Mouse (Mus musculus) layer of hippocampus, adult 2 months (tissue): ENCODE data around the gene Gm14325. TPM values are rescaled to one million over a fixed set of nuclear protein-coding genes. Genes with fewer than 3 reads are reported as not detected.
A peak's percentile ranks its signal among the peaks of the same experiment; 100 is the strongest.
"Not testable (repeated sequence)": the region's sequence is repeated elsewhere in the genome, so short reads cannot be mapped to it uniquely, and the experiment has no call there.

Source experiments
- DNase-seq, 2 experiments: peaks; one replicate each; pipeline ENCODE4 v3.0.0; 2022; ENCODE audit warnings: low spot score in 2 of 2
- H3K27ac ChIP-seq: fragments of 200-600 bp; 2 replicates; pipeline ENCODE4 v1.8.1; 2022
- H3K4me3 ChIP-seq: fragments of 200-600 bp; 2 replicates; pipeline ENCODE4 v1.8.1; 2022; ENCODE audit warnings: mild to moderate bottlenecking
- CTCF ChIP-seq: fragments of 200-600 bp; conservative IDR thresholded peaks from 2 replicates; pipeline ENCODE4 v1.8.1; 2022; ENCODE audit warnings: antibody characterized with exemption, mild to moderate bottlenecking, moderate library complexity
- long read RNA-seq, 2 experiments: library from polyadenylated mRNA; stranded (forward); transcript quantifications; one replicate each; pipeline ENCODE4 v2.0.0; 2021; ENCODE audit warnings: borderline mapping rate in 2 of 2
- total RNA-seq, 2 experiments: library from RNA; stranded (reverse); gene quantifications; 2 replicates each; pipeline ENCODE4 v1.2.3; 2021

Gene Gm14325
- total RNA-seq = 100 to 1,000 TPM; 116 to 131 TPM
- long read RNA-seq, experiment 1, transcript Gm14325-202 (3 exons, 310 nt) = major isoform, 33 of 35 reads
- long read RNA-seq, experiment 1, partial matches to known transcripts = 1 of 35 reads
- long read RNA-seq, experiment 1, other reads (novel, unspliced or antisense) = 1 of 35 reads
- long read RNA-seq, experiment 2, transcript Gm14325-202 (3 exons, 310 nt) = major isoform, 47 of 57 reads
- long read RNA-seq, experiment 2, partial matches to known transcripts = 1 of 57 reads
- long read RNA-seq, experiment 2, other reads (novel, unspliced or antisense) = 7 of 57 reads

DNA sequence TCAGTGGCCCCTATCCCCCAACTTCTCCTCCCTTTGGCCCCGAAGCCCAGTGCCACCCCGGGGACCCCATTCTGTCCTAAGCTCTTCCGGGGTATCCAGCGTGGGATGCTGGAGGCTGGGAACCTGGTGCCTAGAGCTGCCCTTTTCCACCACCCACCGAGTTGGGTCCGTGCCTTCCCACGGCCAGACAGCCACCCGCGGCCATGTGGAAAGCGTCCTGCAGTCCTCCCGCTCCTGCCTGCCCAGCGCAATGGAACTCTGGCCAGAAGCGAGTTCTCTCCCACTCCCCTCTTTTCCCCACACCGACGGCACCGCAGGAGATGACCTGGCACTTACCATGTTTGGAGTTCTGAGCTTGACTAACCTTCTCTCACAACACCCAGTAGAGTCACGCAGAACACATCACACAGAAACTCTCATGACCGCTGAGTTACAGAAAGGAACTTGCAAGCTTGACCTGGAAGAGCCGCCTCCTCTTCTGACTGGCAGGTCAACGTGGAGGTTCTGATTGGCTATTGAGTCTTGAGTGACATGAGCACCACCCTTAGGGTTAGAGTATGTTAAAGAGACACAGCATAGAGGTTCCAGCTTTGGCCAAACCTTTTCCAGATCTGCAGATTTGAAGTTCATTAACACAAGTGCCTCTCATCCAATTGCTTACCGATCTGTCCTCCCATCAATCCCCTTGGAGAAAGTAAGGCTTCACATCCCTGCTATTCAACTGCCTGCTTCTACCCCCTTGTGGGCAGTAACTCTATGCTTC is at the start of gene Gm14325:
Gene Gm14325 (minus strand): TSS at position 436 of the 763 bp plus-strand sequence.
- peak; percentile 48 for TF ChIP-seq CTCF
- peak within 1 kb of the TSS; percentile 90 for H3K27ac ChIP-seq

DNA sequence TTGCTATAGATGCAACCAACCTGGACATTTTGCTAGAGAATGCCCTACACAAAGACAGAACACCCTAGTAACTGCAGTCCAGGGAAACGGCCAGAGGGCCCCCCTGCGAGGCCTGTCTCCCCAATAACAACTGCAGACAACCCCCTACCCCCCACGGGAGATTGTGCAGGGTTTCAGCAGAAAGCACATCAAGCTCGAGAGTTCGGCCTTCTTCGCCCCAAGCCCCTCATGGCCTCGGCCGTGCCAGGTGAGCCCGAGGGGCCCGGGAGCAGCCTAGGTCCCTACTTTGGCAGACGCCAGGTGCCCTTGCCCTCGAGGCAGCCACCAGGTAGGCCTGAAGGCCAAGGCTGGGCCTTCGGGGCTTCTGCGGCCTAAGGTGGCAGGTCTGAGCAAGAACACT is 47.6 kb upstream of the Gm14325 start:
- H3K4me3 ChIP-seq, DNase-seq, H3K27ac ChIP-seq: not testable (repeated sequence)

More for the DNA sequence above, at the start of gene Gm14325:
- H3K4me3 ChIP-seq = peak within 1 kb of the TSS; percentile 61
- peak; percentile 60 to 83 for DNase-seq

DNA sequence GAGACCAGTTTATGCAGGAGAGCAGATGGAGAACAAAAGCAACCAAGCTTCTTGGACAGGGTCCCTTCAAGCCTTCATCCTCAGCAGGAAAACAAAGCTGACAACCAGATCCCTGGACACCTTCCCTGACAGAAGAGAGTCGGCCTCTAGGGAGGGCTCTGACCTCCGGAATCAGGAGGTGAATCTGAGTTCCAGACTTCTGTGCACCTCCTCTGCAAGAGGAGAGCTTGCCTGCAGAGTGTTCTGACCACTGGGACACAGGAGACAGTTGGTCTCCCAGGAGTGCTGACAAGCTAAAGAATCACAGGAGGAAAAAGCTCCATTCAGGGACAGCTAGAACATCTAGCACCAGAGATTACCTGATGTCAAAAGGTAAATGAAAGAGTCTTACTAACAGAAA is 22.1 kb upstream of the Gm14325 start:
- not testable (repeated sequence) for DNase-seq, H3K4me3 ChIP-seq, H3K27ac ChIP-seq

DNA sequence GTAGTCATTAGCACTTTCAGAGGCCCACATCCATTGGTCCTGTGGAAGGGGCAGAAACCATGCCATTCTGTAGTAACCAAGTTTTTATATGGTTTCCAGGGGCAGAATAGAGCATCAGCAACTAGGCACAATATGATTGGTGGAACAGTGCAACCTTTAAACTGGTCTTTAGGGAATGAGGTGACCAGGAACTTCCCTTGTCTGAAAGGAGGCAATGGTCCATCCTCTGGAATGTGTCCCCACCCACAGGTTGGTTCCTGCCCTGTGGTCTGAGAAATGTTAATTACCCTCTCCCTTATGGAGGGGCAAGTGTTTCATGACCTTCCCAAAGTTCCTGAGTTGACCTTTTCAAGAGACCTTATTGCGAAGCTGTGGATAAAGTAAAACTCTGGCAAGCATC is 3.5 kb upstream of the Gm14325 start:
- DNase-seq = not testable (repeated sequence)

DNA sequence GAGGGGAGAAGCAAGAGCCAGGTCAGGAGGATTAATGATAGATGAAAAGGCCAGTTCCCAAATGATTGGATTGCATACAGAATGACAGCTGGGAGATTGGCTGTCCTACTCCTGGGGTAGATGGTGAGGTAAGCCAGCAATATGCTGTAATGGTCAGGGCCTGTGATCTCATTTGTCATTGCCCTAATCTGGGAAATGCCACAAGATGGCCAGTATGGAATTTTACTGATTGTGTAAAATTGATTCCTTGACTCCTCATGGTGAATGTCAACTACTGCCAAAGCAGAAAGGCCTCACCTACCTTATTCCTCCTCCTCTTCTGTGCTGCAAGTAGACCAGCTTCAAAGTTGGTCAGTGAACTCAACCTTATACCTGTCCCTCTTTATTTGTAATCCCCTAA is 3.4 kb downstream of the Gm14325 start:
- DNase-seq, H3K27ac ChIP-seq, H3K4me3 ChIP-seq: not testable (repeated sequence)

More for the DNA sequence above, 3.5 kb upstream of the Gm14325 start:
- H3K4me3 ChIP-seq, H3K27ac ChIP-seq: not testable (repeated sequence)

DNA sequence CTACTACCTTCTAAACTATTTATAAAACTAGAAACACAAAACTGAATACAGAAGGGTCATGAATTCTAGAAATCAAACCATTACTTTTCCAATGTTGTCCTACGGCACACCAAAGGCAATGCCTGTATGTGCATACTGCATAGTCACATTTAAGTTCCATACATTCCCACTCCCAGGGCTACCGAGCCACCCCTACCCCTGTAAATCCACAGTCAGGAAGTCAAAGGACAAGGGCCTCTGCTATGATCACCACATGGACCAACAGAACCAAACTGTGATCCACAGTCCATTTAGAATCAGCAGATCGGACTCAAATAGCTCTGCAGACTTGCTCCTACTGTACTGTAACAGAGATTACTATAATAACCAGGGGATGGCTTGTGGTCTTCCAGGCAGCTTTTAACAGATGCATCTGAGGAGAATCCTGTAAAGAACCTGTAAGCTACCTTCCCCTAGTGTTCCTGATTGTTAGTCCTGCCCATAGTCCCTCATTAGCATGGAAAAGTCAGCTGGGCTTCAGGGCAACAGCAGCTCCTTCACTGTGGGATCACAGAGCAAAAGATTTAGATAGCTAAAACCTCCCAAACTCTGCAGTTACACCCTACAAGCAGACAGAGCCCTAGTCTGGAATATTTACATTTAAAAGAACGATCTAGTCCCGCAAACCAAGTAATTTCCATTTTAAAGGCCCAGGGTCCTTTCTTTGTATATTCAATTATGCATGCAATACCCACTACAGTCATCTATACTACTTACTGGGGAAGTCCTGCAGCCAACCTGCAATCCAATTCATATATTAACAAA is 4.2 kb downstream of the Gm14325 start:
- H3K4me3 ChIP-seq = not testable (repeated sequence)

DNA sequence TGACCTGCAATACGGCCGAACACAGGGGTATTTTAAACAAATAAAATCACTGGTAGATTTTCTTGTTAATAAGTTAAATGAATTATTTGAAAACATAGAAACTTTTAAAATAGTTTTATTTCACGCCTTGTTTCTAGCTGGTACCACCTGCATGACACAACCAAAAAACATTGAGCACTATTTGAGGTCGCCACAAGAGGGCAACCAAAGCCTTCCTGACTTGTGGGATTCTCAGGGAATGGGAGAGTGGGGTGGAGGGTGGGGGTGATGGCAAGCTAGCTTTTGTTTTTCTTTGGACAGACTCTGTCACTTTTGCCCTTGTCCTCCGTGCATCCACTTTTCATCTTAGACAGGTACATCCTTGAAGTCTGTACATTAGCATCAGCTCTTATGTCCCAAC is 18.2 kb downstream of the Gm14325 start:
- peak in 1 of 2 experiments; percentile 44 for DNase-seq
- not testable (repeated sequence) for H3K4me3 ChIP-seq

More for the DNA sequence above, 4.2 kb downstream of the Gm14325 start:
- H3K27ac ChIP-seq, DNase-seq: not testable (repeated sequence)

DNA sequence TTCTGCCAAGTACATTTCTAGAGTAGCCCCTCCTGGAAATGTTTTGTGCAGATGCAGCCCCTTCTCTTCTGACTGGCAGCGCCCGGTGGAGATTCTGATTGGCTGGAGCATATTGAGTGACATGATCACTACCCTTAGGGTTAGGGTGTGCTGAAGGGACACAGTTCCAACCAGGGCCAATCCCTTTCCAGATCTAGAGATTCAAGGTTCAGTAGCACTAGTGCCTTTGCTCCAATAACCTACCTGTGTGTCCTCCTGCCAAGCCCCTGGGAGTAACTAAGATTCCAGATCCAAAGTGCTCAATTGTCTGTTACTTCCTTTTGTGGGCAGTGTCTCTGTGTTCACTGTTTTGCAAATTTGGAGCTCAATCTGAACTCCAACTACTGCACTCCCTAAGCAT is 34.0 kb downstream of the Gm14325 start:
- DNase-seq, H3K27ac ChIP-seq, H3K4me3 ChIP-seq: not testable (repeated sequence)

More for the DNA sequence above, 18.2 kb downstream of the Gm14325 start:
- not testable (repeated sequence) for H3K27ac ChIP-seq
- peak; percentile 45 for TF ChIP-seq CTCF

DNA sequence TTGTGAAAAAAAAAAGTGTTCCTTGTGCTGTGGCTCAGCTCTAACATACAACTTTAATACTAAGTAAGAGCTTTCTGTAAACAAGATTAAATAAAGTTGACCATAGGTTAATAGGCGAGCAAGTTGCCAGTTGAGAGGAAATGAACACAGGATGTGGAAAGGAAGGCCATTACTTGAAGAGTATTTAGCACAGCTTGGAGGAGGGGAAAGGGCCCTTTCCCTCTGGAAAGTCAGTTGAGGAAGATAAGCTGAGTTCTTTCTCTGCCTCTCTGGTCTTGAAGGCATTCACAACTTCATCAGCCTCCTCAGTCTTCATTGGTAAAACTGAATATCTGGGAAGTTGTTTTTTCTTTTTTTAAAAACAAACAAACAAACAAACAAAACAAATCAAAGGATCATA is 52.8 kb downstream of the Gm14325 start:
- H3K27ac ChIP-seq, DNase-seq, H3K4me3 ChIP-seq: not testable (repeated sequence)

Other genes starting within 250 kb of the Gm14325 start
- gene Gm14322, start 81.0 kb downstream of the Gm14325 start, total RNA-seq = 10 to 100 TPM; 40.1 to 44.4 TPM
- 1 to 10 TPM; 5.9 to 6.2 TPM for gene Gm14327, start 56.8 kb upstream of the Gm14325 start, total RNA-seq
- 1 to 10 TPM in 1 of 2 experiments, not detected in 1; 1.2 TPM for gene Zfp972, start 85.3 kb upstream of the Gm14325 start, total RNA-seq
- gene Gm14326, start 117.0 kb upstream of the Gm14325 start, total RNA-seq = 10 to 100 TPM; 45.8 to 63.5 TPM
- gene Zfp971, start 182.9 kb upstream of the Gm14325 start, total RNA-seq = 10 to 100 TPM; 23.8 to 29.4 TPM
- 10 to 100 TPM; 27.0 to 29.1 TPM for gene Zfp931, start 238.1 kb upstream of the Gm14325 start, total RNA-seq